Mouse (Mus musculus): ENCODE results near the gene Stx2. TPM values are rescaled to one million over a fixed set of nuclear protein-coding genes. Genes with fewer than 3 reads are reported as not detected.

The Stx2 gene
- 10 to 100 TPM; 24.0 to 34.7 TPM for total RNA-seq (2021)

GRCm38 (mm10) chr5:129008412-129008826 lies at the start of gene Stx2:
Stx2 (minus strand) TSS chr5:129008574.
- peak; percentile 79 to 87 for DNase-seq (ENCODE audit: extremely low spot score in 1 of 2, low spot score in 1 of 2)

- DNase-seq (ENCODE audit: extremely low spot score in 1 of 2, low spot score in 1 of 2), result no peak
These were observed 46.4 kb upstream of the Stx2 start for GRCm38 (mm10) chr5:129054675-129055284.

DNA sequence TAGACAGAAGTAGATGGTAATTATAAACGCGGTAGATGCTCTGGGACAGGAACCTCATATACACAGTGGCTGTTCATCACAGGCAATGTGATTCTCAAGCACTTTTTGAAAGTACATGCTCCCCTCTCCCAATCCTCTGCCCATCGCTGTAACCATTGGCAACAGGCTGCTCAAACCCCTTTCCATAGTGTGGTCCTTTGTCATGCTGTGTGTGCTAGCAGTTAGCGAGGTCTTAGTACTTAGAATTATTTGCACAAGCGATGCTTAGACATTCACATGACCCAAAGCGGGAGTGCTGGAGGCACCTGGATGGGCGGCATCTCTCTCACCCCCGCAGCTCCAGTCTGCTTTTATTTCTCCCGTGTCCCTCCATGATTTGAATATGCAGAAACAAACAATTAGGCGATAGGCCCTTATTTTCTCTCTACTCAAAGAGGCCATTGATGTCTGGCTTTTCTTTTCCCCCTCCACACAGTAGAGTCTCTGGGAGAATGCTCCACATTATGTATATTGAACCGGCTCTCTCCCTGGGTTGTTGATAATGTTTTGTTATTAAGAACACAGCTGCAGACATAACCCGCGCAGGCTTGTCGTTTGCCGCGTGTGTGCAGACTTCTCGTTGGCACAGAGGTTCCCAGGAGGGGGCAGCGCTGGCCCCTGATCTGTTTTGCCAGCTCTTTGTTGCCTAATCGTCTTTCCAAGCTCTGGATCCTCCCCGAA lies 44.4 kb upstream of the Stx2 start:
- no peak for DNase-seq (ENCODE audit: extremely low spot score in 1 of 2, low spot score in 1 of 2)

- no peak for DNase-seq (ENCODE audit: extremely low spot score in 1 of 2, low spot score in 1 of 2)
These were observed 43.5 kb upstream of the Stx2 start for GRCm38 (mm10) chr5:129051910-129052309.

- DNase-seq (ENCODE audit: extremely low spot score in 1 of 2, low spot score in 1 of 2), result peak in 1 of 2 experiments; percentile 63
These were observed 41.0 kb upstream of the Stx2 start for GRCm38 (mm10) chr5:129049372-129049771.

DNA sequence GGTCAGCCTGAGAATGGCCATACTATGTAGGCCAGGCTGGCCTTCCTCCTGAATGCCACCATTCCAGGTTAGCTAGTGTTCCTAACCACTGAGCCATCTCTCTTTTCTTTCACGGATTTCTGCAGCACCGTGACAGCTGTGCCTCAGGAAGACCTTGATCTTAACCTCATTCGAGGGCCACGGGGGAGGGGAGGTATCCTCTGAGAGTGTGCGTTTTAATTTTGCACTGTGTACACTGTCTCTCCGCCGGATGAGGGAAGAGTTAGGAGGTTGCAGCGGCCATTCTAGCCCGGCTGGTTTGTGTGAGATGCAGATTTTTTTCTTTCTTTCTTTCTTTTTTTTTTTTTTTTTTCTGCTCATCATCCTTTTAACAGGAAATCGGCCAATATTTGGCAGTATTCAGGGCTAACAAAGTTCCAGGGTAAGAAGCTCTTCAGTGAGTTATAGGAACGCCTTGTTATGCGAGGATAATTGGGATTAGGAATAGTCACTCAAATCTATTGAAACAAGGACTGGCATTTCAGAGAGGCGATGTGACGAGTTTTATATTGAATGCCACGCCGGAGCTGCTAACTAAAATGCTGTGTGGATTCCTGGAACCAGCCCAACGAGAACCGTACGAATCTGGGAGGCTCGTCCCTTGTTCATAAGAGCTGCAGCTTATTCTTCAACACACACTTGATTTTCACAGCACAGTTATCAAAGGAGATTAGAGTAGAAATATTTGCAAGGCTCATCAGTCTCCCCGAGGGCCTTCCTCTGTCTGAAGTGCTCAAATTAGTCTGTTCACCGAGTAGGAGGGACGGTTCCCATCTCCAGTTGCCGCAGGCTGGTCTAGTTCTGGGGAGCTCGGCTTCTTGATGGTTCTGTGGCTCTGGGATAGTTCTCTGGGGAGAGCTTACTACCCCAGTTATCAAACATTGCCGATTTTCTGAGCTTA lies 37.5 kb upstream of the Stx2 start:
- peak in 1 of 2 experiments; percentile 48 for DNase-seq (ENCODE audit: extremely low spot score in 1 of 2, low spot score in 1 of 2)

DNA sequence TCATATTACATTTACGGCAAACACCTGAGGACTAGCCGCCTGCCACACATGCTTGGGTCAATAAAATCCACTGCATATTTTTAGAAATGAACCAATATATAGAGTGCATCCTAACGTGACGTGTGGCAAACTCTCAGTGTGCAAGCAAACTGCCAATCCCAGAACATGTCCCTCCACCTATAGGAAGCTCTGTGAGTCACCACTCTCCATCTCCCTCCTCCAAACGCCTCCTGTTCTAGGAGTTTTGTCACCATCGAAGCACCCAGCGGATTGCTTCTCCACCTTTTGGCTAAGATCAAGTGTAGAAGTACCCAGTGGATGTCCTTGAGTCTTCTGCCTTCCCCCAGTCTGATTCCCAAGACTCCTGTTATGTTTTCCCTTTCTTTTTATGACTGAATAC lies 29.4 kb upstream of the Stx2 start:
- DNase-seq (ENCODE audit: extremely low spot score in 1 of 2, low spot score in 1 of 2), result no peak

DNA sequence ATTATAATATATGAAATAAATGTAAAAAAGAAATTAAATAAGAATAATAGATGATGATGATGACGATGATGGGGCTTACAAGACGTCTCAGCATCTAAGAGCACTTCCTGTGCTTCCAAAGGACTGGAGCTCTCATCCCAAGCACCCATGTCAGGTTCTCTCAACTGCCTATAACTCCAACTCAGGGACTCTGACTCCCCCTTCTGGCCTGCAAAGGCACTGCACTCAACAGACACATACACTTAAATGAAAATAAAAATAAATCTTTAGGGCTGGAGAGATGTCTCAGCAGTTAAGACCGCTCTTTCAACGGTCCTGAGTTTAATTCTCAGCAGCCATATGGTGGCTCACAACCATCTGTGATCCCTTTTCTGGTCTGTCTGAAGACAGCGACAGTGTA lies 28.3 kb upstream of the Stx2 start:
- no peak for DNase-seq (ENCODE audit: extremely low spot score in 1 of 2, low spot score in 1 of 2)

- no peak for DNase-seq (ENCODE audit: extremely low spot score in 1 of 2, low spot score in 1 of 2)
These were observed 20.9 kb upstream of the Stx2 start for GRCm38 (mm10) chr5:129029131-129029723.

DNA sequence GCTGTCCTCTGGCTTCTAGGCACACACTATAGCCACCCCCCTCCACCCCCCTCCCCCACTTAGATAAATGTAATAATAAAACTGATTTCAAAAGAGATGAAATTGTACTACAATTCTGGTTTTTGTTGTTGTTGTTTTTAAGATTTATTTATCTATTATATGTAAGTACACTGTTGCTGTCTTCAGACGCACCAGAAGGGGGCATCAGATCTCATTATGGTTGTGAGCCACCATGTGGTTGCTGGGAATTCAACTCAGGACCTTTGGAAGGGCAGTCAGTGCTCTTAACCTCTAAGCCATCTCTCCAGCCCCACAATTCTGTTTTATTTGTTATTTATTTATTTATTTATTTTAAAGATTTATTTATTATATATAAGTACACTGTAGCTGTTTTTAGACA lies 18.3 kb upstream of the Stx2 start:
- DNase-seq (ENCODE audit: extremely low spot score in 1 of 2, low spot score in 1 of 2), result no peak

DNA sequence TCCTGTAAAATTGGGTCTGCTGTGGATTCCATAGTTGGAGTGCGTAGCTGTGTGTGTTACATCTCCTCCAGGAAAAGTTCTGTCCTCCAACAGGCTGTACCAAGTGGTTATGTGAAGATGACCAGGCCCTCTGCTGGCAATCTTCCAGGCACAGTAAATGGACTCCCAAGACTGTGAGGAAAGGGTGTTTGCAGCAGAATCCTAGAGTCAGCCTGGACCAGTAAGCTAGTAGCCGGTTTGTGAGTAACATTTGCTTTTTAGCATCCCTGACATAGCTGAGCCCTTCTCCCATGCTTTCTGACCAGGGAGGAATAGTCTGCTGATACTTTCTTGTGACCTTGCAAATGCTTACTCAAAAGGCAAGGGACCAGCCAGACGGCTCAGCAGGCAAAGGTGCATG lies 17.8 kb upstream of the Stx2 start:
- no peak for DNase-seq (ENCODE audit: extremely low spot score in 1 of 2, low spot score in 1 of 2)

DNA sequence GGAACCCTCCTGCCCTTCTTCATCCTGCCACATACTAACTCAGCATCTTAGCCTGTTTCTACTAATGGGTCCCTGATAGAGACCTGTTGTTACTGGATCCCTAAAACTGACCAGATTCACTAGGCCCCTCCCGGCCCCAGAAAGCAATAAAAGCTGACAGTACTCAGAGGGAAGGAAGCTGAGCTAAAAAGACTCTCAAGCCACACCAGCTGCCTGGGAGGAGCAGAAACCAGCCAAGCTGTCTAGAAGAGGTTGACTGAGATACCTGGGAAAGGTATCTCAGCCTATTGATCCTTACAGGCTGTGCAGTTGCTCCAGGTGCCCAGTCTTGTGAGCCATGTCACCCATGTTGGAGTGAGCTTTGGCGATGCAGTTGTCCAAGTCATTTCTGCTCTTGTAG lies 17.4 kb upstream of the Stx2 start:
- DNase-seq (ENCODE audit: extremely low spot score in 1 of 2, low spot score in 1 of 2), result no peak

DNA sequence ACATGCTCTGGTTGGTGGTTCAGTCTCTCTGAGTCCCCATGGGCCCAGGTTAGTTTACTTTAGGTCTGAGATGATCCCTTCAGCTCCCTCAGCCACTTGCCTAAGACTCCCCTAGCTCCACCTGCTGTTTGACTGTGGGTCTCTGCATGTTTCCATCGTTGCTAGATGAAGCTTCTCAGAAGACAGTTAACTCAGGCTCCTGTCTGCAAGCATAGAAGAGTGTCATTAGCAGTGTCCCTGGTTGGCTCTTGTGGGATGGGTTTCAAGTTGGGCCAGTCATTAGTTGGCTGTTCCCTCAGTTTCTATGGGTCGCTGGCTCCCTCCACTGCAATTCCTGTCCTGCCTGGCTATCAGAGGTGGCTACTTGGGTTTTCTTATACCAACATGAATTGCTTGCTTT lies 16.7 kb upstream of the Stx2 start:
- no peak for DNase-seq (ENCODE audit: extremely low spot score in 1 of 2, low spot score in 1 of 2)

- peak in 1 of 2 experiments; percentile 17 for DNase-seq (ENCODE audit: extremely low spot score in 1 of 2, low spot score in 1 of 2)
These were observed 12.4 kb upstream of the Stx2 start for GRCm38 (mm10) chr5:129020731-129021130.

GRCm38 (mm10) chr5:129020300-129020668 lies 11.9 kb upstream of the Stx2 start:
- DNase-seq (ENCODE audit: extremely low spot score in 1 of 2, low spot score in 1 of 2), result no peak

DNA sequence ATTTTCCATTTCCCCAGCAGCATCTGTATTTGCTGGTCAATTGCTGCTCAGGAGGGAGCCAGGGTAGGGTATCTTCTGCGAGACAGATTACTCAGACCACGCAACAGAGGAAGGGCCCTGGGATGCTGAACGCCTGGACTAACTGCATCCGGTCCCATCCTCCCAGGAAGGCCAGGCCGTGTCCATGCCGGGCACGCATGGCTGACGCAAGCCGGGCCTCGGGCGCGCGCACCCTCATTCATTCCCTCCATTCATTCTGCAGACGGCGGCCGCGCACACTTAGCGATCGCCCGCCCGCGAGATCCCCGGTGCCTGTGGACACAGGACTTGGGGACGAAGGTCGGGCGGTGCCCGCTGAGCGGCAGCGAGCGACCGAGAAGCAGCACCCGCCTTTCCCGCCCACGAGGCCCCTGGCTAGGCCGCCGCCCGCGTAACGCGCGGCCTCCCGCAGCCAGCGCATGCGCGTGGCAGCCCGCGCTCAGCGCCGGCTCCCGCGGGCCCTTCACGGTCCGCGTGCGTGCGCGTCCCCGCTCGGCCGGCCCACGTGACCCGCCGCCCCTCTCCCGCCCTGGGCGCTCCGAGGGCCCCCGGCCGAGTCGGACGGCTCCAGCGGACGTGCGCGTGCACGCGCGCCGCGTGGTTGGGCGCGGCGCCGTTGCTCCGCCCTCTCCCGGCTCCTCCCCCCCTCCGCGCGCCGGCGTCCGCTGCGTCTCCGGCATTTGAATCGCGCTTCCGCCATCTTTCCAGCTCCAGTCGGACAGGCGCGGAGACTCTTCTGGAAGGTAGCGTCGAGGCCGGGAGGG lies 11.3 kb upstream of the Stx2 start, which contains the start of gene Ran:
Gene Ran, plus strand, starts transcription at position 573 of the 803 bp plus-strand sequence.
- peak; percentile 84 to 90 for DNase-seq (ENCODE audit: extremely low spot score in 1 of 2, low spot score in 1 of 2)

GRCm38 (mm10) chr5:129018782-129019489 lies 10.6 kb upstream of the Stx2 start:
- no peak for DNase-seq (ENCODE audit: extremely low spot score in 1 of 2, low spot score in 1 of 2)

DNA sequence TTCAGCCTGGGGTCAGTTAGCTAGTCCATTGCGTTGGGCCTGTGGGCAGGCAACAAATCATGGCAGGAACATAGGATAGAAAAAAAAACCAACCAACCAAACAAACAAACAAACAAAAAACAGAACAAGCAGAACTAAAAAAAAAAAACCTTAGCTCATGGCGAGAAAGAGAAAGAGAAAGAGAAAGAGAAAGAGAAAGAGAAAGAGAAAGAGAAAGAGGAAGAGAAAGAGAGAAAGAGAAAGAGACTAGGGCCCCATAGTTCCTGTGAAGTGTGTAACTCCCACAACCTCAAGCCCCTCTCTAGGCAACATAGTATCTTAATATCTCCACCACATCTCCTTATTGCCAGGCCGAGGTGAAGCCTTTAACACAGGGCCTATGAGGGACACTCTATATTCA lies 8.0 kb upstream of the Stx2 start:
- no peak for DNase-seq (ENCODE audit: extremely low spot score in 1 of 2, low spot score in 1 of 2)

DNA sequence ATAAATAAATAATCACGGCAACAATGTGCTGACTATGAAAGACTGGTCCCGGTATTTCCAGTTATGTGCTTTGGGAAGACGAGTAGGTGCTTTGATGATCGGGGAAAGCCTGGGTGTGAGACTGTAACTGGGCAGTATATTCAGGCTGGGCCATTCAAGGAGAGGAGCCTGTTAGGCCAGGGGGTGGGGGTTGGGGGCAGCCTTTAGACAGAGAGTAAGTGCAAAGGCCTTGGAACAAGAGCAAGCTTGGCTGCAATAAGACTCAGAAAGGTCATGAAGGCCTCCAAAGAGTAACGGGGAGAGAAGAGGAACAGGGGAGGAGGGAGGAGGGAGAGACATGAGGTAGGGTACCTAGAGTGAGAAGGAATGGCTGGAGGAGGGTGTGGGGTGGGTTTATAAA lies 7.2 kb upstream of the Stx2 start:
- no peak for DNase-seq (ENCODE audit: extremely low spot score in 1 of 2, low spot score in 1 of 2)
